Mouse (Mus musculus) left cerebral cortex, adult 9 months (tissue): ENCODE data around the gene Glo1.
"Not testable (repeated sequence)": the region's sequence is repeated elsewhere in the genome, so short reads cannot be mapped to it uniquely, and the experiment has no call there.

Experiments used
- DNase-seq, 2 experiments: peaks; one replicate each; pipeline ENCODE4 v3.0.0; 2022; ENCODE audit warnings: low spot score in 2 of 2

Gene Glo1

DNA sequence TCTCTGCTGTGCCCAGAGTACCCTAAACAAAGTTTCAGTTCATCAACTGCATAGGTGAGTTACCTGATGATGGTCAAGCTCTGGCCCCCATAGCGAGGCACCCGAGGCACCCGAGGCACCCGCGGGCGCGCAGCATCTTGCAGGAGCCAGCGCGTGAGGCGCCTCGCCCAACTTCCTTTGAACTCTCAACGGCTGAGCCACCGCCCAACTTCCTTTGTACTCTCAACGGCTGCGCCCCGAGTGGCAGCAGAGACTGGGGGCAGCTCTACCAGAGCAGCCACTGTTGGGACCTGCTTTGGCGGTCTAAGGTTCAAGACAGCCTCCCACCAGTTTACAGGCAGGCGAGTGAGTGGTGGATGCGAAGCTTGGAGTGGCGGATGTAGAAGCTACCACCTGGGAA lies at the start of gene Glo1:
Gene Glo1, minus strand, starts transcription at position 153 of the 400 bp plus-strand sequence.
- not testable (repeated sequence) for DNase-seq

DNA sequence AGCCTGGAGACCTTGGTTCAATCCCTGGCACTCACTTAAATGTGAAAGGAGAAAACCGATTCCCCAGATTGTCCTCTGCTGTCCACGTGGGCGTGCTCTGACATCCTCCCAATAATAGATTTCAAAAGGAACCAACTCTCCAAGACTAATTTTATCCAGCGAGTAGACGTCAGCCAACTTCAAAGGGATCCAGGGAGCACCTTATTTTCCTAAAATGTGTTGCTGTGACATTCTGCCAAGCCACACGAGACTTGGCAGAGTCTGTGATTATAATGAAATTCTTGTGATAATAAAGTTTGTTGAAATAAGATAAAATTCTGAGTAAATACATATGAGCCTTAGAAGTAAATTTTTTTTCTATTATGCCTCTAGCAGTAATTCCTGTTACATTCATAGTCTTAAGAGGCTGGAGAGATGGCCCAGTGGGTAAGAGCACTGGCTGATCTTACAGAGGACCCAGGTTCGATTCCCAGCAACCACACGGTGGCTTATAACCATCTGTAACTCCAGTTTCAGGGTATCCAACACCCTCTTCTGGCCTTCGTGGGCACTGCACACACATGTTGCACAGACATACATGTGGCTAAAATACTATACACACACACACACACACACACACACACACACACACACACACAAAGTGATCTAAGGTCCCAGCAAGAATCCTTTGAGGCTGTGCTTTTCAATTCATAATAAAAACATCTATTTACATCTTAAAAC lies 48.5 kb upstream of the Glo1 start:
- no peak for DNase-seq

DNA sequence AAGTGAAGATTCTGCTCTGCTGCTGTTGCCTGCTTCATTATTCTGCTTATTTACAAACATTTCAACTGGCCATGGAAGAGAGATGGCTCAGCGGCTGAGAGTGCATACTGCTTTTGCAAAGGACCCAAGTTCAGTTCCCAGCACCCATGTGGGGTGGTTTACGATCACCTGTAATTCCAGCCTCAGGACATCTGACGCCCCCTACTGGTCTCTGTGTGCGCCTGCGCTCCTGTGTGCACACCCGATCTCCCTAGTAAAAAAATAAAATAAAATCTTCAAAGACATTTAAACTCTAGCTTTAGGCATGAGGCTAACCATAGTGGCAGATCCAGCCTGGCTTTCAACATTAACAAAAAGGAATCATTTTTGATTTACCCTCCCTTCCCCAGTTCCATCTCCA lies 46.4 kb upstream of the Glo1 start:
- DNase-seq, result no peak

DNA sequence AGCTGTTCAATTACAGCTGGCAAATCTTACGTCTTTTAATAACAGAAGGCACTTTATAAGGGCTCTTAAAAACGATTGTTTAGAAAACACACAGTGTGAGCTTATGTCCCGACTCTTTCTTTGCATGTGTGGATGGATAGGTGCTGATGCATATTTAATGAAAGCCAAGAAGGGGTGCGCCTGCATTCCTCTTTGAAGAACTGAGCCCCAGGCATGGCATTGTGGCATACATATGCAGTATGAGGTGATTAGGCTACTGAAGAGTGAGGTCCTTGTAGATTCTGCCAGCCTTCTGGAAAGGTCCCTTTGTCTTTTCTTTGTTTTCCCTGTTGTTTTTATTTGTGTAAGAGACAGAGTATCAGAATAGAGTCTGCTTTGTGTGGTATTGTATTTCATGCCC lies 45.9 kb upstream of the Glo1 start:
- DNase-seq, result no peak

DNA sequence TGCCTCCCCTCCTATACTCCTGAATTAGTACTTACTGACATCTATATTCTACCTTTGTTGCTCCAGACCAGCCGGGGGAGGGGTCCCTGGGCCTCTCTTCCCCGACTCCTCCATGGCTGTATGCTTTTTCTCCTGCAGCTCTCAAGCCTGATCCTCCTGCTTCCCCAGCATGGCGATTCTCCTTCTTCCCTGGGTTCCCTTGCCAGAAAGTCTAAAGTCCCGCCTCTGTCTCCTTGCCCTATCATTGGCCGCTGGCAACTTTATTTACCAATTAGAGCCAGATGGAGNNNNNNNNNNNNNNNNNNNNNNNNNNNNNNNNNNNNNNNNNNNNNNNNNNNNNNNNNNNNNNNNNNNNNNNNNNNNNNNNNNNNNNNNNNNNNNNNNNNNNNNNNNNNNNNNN lies 38.2 kb upstream of the Glo1 start:
- DNase-seq, result no peak

DNA sequence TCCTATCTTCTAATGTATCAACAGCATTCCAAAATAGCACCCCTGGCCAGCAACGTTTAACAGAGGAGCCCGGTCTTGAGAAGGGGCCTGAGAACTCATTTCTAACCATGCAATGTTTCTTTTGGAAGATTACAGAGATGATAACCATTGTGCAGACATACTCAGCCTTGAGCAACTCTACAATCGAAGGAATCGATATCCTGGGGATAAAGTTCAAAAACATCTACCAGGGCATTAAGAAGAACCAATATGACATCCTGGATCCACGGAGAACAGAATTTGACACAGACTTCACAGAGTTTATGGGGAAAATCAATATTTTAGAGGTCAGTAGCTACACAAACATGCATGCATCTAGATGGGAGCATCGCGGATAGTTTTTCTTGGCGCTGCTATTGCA lies 36.5 kb upstream of the Glo1 start:
- DNase-seq, result no peak

DNA sequence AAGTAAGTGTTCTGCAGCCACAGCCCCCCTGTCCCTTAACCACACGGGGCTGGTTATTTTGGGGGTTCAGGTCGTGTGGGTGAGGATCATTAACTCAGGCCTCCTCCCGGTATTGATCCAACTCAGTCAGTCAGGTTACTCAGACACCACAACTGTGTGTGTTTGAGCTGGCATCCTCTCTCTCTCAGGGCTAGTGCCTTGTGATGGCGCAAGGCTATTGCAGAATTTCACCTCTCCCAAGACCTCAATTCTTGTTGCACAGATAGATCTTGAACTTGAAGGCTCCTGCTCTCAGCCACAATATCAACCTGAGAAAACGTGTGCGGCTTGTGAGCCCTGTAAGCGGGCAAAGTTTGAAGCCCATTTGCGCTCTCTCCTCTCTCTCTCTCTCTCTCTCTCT lies 35.5 kb upstream of the Glo1 start:
- no peak for DNase-seq

DNA sequence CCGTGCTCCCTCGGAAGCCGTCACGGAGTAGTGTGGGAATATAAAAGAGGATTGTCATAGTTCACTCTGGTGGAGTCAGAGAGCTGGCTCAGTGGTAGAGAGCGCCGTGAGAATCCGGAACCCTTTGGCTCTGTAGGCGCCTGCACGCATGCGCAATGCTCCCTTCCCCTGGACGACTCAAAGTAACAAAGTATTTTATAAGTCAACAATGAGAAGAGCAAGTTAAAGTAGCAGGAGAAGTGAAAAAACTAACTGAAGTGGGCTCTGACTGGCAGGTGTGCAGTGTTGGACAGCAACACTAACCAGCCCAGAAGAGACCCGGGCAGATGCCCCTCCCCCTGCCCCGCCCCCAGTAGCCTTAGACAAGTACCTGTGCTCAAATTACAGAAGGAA lies 31.5 kb upstream of the Glo1 start:
- peak; percentile 48 to 87 for DNase-seq

DNA sequence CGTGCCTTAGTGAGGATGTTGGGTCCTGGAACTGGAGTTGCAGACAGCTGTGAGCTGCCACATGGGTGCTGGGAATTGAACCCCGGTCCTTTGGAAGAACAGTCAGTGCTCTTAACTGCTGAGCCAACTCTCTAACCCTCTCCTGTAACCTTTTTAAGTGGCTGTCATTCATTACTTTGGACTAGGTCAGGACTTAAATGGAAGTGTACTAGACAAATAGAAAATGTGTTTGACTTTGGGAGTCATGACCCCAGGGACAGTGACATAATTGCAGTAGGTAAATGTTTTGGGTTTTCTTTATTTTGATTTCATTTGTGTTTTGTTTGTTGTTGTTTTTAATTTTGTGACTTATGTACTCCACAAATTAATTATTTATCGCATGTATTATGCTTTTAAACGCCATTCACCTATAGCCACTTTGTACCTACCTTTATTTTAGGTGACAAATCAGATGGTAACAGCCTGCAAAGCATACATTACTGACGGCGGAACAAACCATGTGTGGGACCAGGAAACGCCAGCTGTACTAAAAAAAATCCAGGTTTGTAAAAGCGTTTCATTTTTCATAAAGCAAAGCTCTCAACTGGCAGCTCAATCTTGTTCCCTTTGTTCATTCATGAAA lies 31.0 kb upstream of the Glo1 start:
- DNase-seq, result no peak

DNA sequence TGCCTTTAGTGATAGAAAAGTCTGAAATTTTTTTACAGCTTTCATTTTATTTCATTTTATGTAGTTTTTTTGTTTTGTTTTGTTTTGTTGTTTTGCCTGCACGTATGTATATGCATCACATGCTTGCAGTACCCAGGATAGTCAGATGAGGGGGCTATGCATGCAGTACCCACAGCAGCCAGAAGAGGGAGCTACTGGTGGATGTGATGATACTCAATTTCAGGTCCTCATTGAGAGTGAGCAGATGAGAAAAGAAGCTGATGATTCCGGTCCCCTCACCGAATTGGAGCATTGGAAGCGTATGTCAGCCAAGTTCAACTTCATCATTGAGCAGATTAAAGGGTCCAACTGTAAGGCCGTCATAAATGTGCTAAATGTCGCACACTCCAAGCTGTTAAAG lies 26.3 kb upstream of the Glo1 start:
- no peak for DNase-seq

DNA sequence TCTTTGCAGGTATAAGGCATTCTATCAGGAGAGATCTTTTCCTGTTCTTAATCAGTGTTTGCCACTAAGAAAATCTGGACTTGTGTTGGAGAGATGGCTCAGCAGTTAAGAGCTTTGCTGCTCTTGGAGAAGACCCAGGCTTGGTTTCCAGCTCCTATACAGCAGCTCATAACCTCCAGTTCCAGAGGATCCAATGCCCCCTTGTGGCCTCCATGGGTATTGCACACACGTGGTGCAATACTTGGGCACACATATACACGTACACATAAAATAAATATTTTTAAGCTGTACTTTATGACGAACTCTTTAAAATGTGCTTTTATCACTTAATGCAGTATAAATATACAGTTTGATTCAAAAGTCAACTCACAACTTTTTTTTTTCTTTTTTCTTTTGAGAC lies 22.1 kb upstream of the Glo1 start:
- no peak for DNase-seq

DNA sequence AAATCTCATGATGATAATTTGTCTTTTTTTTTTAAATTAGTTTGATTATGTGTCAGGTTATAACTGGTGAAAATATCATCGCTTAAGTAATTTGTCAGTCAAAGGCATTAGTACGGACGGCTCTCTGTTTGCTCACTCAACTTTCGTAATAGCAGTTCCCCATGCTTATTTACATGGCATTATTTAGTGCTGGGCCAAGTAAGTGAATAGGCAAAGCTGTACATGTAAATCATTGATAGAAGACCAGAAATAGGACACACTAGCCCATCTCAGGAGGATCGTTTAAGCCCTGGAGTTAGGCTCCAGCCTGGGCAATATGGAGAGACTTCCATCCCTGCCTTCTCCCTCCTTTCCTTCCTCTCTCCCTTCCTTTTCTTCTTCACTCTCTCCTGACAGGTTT lies 14.2 kb upstream of the Glo1 start:
- DNase-seq, result no peak

DNA sequence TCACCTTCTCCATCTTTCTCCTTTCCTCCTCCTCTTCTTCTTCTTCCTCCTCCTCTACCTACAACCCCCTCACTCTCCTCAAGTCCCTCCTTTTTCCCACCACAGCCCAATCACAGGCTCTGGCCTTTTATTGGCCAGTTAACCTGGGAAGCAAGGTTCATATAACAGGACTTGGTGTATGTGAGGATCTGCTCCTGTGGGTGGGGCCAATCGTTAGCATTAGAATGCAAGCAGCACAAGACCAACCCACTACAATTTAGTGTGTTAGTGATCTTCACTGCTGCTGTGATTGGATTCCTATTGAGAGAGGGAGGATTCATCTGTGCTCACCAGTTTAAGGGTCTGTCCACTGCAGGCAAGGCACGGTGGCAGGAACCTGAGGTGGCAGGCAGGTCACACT lies 12.3 kb upstream of the Glo1 start:
- DNase-seq, result no peak

DNA sequence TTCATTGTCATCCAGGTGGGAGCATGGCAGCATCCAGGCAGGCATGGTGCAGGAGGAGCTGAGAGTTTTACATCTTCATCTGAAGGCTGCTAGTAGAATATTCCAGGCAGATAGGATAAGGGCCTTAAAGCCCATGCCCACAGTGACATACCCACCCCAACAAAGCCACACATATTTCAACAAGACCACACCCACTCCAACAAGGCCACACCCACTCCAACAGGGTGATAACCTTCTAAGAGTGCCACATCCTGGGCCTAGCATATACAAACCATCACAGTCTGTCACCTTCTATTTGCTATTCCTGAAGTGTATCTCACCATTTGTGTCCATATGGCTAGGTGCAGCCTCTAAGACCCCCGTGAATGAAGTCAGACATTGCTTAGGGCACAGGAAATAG lies 11.0 kb upstream of the Glo1 start:
- no peak for DNase-seq

DNA sequence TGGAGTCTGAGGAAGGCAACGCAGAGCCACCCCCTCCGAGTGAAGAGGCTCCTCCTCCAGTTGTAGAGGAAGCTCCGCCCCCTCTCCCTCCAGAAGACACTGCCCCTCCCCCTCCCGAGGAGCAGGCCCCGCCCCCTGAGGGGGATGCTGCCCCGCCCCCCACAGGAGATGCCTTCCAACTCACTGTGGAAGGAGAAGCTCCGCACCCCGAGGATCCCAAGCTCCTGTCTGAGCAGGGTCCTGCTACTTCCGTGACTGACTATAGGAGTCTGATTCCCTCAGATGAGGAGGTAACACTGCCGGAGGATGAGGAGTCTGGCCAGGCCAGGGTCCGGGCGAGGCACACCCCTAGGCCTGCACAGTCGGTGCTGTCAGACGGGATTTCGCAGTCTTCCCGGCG lies 8.7 kb upstream of the Glo1 start:
- DNase-seq, result no peak

DNA sequence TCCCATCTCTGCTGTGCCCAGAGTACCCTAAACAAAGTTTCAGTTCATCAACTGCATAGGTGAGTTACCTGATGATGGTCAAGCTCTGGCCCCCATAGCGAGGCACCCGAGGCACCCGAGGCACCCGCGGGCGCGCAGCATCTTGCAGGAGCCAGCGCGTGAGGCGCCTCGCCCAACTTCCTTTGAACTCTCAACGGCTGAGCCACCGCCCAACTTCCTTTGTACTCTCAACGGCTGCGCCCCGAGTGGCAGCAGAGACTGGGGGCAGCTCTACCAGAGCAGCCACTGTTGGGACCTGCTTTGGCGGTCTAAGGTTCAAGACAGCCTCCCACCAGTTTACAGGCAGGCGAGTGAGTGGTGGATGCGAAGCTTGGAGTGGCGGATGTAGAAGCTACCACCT lies 2.5 kb downstream of the Glo1 start, which contains the start of gene Dnah8:
Gene Dnah8, plus strand, starts transcription at position 223 of the 400 bp plus-strand sequence.
- not testable (repeated sequence) for DNase-seq

DNA sequence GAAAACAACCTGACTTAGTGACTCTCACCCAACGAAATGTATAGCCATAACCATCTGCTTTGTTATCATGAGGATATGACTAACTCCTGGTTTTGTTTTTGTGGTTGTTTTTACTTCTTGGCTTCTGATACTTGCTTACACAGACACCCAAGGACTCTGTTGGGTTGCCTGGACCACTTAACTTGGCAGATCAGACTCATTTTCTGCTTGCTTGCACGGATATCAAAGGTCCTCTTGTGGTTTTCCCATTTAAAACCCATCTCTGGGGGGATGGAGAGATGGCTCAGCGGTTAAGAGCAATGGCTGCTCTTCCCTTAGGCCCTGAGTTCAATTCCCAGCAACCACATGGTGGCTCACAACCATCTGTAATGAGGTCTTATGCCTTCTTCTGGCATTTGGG lies 3.5 kb downstream of the Glo1 start:
- no peak for DNase-seq

DNA sequence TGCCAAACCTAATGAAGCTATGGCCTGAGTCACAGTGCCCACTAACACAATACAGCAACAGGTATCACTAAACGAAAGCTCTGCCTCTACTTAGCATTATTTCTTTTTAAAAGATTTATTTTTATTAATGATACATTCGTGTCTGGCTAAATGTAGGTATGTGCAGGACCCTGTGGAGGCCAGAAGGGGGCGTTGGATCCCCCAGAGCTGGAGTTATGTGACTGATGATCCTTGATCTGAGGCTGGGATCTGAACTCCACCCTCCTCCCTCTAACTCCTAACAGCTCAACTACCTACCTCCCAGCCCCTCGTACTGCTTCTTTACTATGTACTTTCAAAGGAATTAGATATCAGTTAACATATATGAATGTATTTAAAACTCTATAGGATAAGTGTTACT lies 5.2 kb downstream of the Glo1 start:
- no peak for DNase-seq

DNA sequence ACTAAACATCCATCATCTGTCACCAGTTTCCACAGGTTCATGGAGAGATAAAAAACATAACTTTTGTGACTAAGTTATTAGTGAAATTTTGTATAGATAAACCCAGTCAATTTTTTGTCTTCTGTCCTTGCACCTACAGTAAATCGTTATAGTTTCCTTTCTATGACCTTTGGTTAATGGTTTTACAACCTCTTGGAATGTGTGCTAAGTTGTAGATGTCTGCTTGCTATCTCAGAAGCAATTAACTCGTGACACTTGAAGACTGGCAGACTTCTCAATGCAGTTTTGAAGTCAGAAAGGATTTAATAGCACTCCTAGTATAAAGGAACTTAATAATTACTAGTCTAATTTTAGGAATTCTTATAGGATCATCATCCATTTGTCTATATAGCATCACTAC lies 6.1 kb downstream of the Glo1 start:
- DNase-seq, result no peak

DNA sequence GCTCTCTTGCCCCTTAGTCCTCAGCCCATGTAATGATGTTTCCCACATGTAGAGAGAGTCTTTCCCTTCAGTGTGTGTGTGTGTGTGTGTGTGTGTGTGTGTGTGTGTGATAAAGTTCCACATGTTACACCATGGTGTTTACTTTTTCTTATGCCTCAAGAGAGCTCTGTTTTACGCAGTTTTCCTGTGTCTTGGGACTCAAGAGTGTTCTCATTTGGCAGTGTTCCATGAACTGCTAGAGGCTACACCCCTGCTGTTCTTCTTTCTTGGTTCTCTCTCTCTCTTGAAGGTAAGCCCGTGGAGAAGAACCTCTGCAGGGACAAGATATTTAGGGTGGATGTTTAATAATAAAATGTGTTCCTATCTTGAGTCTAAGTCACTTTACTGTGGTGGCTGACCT lies 7.5 kb downstream of the Glo1 start:
- DNase-seq, result no peak

DNA sequence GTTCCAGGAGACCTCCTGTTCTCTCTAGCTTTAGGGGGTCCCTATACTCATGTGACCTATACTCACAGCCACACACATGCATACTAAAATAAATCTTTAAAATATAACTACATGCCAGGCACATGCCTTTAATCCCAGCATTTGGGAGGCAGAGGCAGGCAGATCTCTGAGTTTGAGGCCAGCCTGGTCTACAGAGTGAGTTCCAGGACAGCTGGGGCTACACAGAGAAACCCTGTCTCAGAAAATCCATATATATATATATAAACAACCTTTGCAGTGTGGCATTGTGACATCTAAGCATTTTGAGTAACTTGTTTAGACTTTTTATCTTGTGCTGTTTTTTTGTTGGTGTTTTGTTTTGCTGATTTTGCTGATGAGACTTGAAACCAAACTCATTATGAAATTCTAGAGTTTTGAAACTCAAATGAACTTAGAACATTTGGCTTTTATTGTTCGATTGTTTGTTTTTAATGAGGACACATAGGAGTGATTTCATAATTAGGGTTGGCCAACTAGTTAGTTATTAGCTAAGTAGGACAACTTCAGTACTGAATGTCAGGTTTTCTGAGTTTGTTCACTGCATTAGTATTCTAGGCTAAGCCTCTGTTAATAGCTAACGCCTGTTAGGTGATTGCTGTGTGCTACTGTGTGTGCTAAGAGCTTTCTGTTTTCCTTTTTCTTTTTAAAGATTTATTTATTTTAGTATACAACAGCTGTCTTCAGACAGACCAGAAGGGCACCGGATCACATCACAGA lies 8.4 kb downstream of the Glo1 start:
- DNase-seq, result no peak

DNA sequence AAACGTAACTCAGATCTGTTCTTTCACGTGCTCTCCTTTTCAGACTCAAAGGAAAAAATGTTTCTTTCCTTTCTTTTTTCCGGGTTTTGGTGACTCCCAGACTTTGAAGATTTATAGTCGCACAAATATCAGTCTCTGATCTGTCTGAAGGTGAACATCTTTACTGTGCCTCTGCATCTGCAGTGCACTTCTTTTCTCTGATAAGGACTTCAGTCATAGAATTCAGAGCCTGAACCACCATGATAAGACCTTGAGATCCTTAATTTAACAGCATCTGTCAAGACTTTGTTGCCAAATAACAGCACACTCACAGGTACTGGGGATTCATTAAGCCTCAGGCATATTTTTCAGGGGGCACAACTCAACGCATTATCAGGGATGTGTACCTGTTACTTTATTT lies 10.5 kb downstream of the Glo1 start:
- no peak for DNase-seq

DNA sequence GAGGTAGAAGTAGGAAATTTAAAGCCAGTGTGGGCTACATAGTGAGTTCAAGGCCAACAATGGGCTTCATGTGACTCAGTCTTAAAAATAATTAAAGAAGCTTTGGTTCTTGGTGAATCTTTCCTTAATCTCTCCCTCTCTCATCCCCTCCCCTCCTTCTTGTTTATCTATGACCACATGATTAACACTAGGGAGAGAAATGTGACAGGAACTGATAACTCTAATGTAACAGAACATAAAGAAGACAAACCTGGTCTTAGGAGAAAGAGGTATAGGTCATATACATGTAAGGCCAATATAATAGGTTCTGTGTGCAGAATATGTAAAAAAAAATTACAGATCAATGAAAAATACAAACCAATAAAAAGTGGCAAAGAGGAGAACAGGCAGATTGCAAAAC lies 13.3 kb downstream of the Glo1 start:
- DNase-seq, result no peak
